Mouse (Mus musculus) cerebellum, postnatal 36 days (tissue): ENCODE measurements at regions not wholly inside any gene's neighbourhood (a gene's known extent, or its start where the extent isn't known, plus 50 kb on each side); places are given as distances from the start of the nearest gene placed in this dataset.

Experiments
- DNase-seq, 2 experiments: peaks; one replicate each; pipeline ENCODE4 v3.0.0; 2021 to 2022; ENCODE audit warnings: mixed read lengths in 2 of 2

- no peak for DNase-seq
Observed at GRCm38 (mm10) chr10:51291412-51292207, 188.8 kb upstream of the Gm49339 start.

GRCm38 (mm10) chr10:51312814-51313213, 167.6 kb upstream of the Gm49339 start:
- no peak for DNase-seq

- no peak for DNase-seq
Observed at GRCm38 (mm10) chr10:51320207-51320606, 160.2 kb upstream of the Gm49339 start.

GRCm38 (mm10) chr10:51328772-51329171, 151.6 kb upstream of the Gm49339 start:
- DNase-seq = no peak

GRCm38 (mm10) chr10:51329386-51329785, 151.0 kb upstream of the Gm49339 start:
- no peak for DNase-seq
